Comparison of ENCODE assay signal across 19 mouse cellular contexts in genomic region chr8:102085927-102086326, GRCm38 (mm10).
A peak's percentile ranks its signal among the peaks of the same experiment; 100 is the strongest.
DNase-seq lines count a peak whose midpoint lies in the region; ATAC-seq lines count a peak whose summit lies in the region.
"Had no signal": no experiment of that assay in that cellular context is flagged by ENCODE, and none has a peak within 500 bp of the region (broad histone marks: within the 10 kb centered on the region; RNA-seq: fewer than 3 reads in every experiment).

No protein-coding gene starts in this region.

- peak; percentile 82 for ATAC-seq in hindbrain, embryonic 16.5 days
- no peak for ATAC-seq in hindbrain, embryonic 11.5 days (ENCODE audit: low FRiP score)
- peak; percentile 81 for ATAC-seq in frontal cortex, adult (ENCODE audit: low TSS enrichment)
- ATAC-seq: inflammation-experienced regulatory T-cells, adult 6 months; Patski had no signal

- no peak for DNase-seq in hindbrain, embryonic 11.5 days (ENCODE audit: low spot score)
- peak; percentile 80 for DNase-seq in brain, adult 2 months (ENCODE audit: low read depth, low spot score)
- peak; percentile 58 to 66 for DNase-seq in right cerebral cortex, adult 2 months (ENCODE audit: low spot score in 2 of 2)
- DNase-seq in heart, postnatal 36 days = no peak
- DNase-seq in adrenal gland, adult (ENCODE audit: inconsistent age in 2 of 2, low spot score in 1 of 2) = no peak
- DNase-seq: adrenal gland, adult 8-10 months; gastrocnemius, postnatal 36 days; layer of hippocampus, postnatal 36 days; thymus, postnatal 4 days had no signal

- no peaks in the 10 kb centered on the region for H3K27me3 ChIP-seq in hindbrain, embryonic 16.5 days (replicated peaks; ENCODE audit: control insufficient read depth, insufficient read depth, low read length)
- H3K27me3 ChIP-seq in hindbrain, embryonic 11.5 days (ENCODE audit: control insufficient read depth, insufficient read depth, low read length) = no peaks in the 10 kb centered on the region
- H3K27me3 ChIP-seq: CH12.LX; heart, embryonic 13.5 days; kidney, embryonic 15.5 days; megakaryocyte, embryonic 14.5 days; Patski had no signal

- no peak overlapping the region for H3K27ac ChIP-seq in hindbrain, embryonic 16.5 days (ENCODE audit: low read depth, low read length)
- no peak overlapping the region for H3K27ac ChIP-seq in hindbrain, embryonic 11.5 days (ENCODE audit: low read depth, low read length)
- H3K27ac ChIP-seq: forebrain, embryonic 10.5 days; heart, embryonic 13.5 days; kidney, embryonic 15.5 days had no signal

- no peaks in the 10 kb centered on the region for H3K4me1 ChIP-seq in hindbrain, embryonic 16.5 days (ENCODE audit: control insufficient read depth, insufficient read depth, low read depth, low read length)
- H3K4me1 ChIP-seq in hindbrain, embryonic 11.5 days (replicated peaks; ENCODE audit: control insufficient read depth, insufficient read depth, low read length) = no peaks in the 10 kb centered on the region
- H3K4me1 ChIP-seq: forebrain, embryonic 10.5 days; heart, embryonic 13.5 days; kidney, embryonic 15.5 days; megakaryocyte, embryonic 14.5 days had no signal

- no peak overlapping the region for H3K4me3 ChIP-seq in hindbrain, embryonic 16.5 days (ENCODE audit: low read length)
- H3K4me3 ChIP-seq in hindbrain, embryonic 11.5 days (ENCODE audit: low read depth, low read length) = no peak overlapping the region
- H3K4me3 ChIP-seq: forebrain, embryonic 10.5 days; heart, embryonic 13.5 days; kidney, embryonic 15.5 days; megakaryocyte, embryonic 14.5 days had no signal

- intact Hi-C loops in heart, postnatal 36 days (cut with DNase I) = no loop called here

- 42% methylated on average over 4 of the region's 4 CpGs for WGBS in hindbrain, embryonic 16.5 days
- 90% methylated on average over 4 of the region's 4 CpGs for WGBS in hindbrain, embryonic 11.5 days

- no peak overlapping the region for H3K4me2 ChIP-seq in hindbrain, embryonic 16.5 days (ENCODE audit: low read length)
- H3K4me2 ChIP-seq in hindbrain, embryonic 11.5 days (replicated peaks; ENCODE audit: low read depth, low read length) = no peak overlapping the region
- H3K4me2 ChIP-seq: heart, embryonic 13.5 days; kidney, embryonic 15.5 days; liver, embryonic 11.5 days had no signal

- H3K9ac ChIP-seq in hindbrain, embryonic 16.5 days (ENCODE audit: low read depth, low read length) = no peak overlapping the region
- no peak overlapping the region for H3K9ac ChIP-seq in hindbrain, embryonic 11.5 days (ENCODE audit: low read depth, low read length)
- H3K9ac ChIP-seq: heart, embryonic 13.5 days; kidney, embryonic 15.5 days had no signal

- H3K36me3 ChIP-seq in hindbrain, embryonic 16.5 days (ENCODE audit: control insufficient read depth, insufficient read depth, low read length) = no peaks in the 10 kb centered on the region
- no peaks in the 10 kb centered on the region for H3K36me3 ChIP-seq in hindbrain, embryonic 11.5 days (ENCODE audit: control insufficient read depth, insufficient read depth, low read length)
- H3K36me3 ChIP-seq: forebrain, embryonic 10.5 days; heart, embryonic 13.5 days; kidney, embryonic 15.5 days had no signal

- H3K9me3 ChIP-seq in hindbrain, embryonic 16.5 days (ENCODE audit: control insufficient read depth, low read length) = no peaks in the 10 kb centered on the region
- no peaks in the 10 kb centered on the region for H3K9me3 ChIP-seq in hindbrain, embryonic 11.5 days (ENCODE audit: control insufficient read depth, low read length)
- H3K9me3 ChIP-seq: forebrain, embryonic 10.5 days; heart, embryonic 13.5 days; kidney, embryonic 15.5 days; megakaryocyte, embryonic 14.5 days had no signal

Comparison
In these comparisons a context has a peak if more than half of its experiments do, and no peak if none do; other contexts are left out.
1. DNase-seq: peak in brain, adult 2 months (single experiment) and right cerebral cortex, adult 2 months (2 of 2); none in hindbrain, embryonic 11.5 days (single experiment), heart, postnatal 36 days (0 of 2) and adrenal gland, adult (0 of 2).